Mouse (Mus musculus) midbrain, postnatal 0 days (tissue): ENCODE measurements at regions not wholly inside any gene's neighbourhood (a gene's known extent, or its start where the extent isn't known, plus 50 kb on each side); places are given as distances from the start of the nearest gene placed in this dataset.

ENCODE experiments used
- ATAC-seq: fragments of 200-750 bp; cut with Nextera tagmentation; 2 replicates; pipeline ENCODE4 v1.8.0; 2017; ENCODE audit warnings: moderate number of reproducible peaks, mild to moderate bottlenecking, moderate TSS enrichment, moderate library complexity; ENCODE audit not compliant: low FRiP score
- DNase-seq: peaks from one replicate; pipeline ENCODE4 v3.0.0-alpha.2; 2015; ENCODE audit warnings: low spot score
- H3K27ac ChIP-seq: fragments of 300-500 bp; sonication (generic); 2 replicates; pipeline ENCODE4 v1.5.1; 2014; ENCODE audit warnings: low read depth, mild to moderate bottlenecking, low read length, mixed read lengths
- H3K27me3 ChIP-seq: fragments of 300-500 bp; sonication (generic); 2 replicates; pipeline ENCODE4 v1.6.1; 2014; ENCODE audit warnings: low read length, control low read depth, mixed read lengths; ENCODE audit not compliant: insufficient read depth
- H3K36me3 ChIP-seq: fragments of 300-500 bp; sonication (generic); 2 replicates; pipeline ENCODE4 v1.6.1; 2014; ENCODE audit warnings: low read length, control low read depth, mixed read lengths; ENCODE audit not compliant: insufficient read depth
- H3K4me1 ChIP-seq: fragments of 300-500 bp; sonication (generic); 2 replicates; pipeline ENCODE4 v1.6.1; 2014; ENCODE audit warnings: mild to moderate bottlenecking, control low read depth, antibody characterized with exemption, low read length, mixed read lengths; ENCODE audit not compliant: insufficient read depth
- H3K4me2 ChIP-seq: fragments of 300-500 bp; sonication (generic); 2 replicates; pipeline ENCODE4 v1.6.1; 2014; ENCODE audit warnings: low read depth, mild to moderate bottlenecking, low read length, mixed read lengths; ENCODE audit not compliant: poor library complexity, severe bottlenecking
- H3K4me3 ChIP-seq: fragments of 300-500 bp; sonication (generic); 2 replicates; pipeline ENCODE4 v1.5.1; 2014; ENCODE audit warnings: low read depth, mild to moderate bottlenecking, low read length, moderate library complexity
- H3K9ac ChIP-seq: fragments of 300-500 bp; sonication (generic); replicated peaks from 2 replicates; pipeline ENCODE4 v1.6.1; 2014; ENCODE audit warnings: mild to moderate bottlenecking, low read length, moderate library complexity, mixed read lengths; ENCODE audit not compliant: poor library complexity, severe bottlenecking
- H3K9me3 ChIP-seq: fragments of 300-500 bp; sonication (generic); 2 replicates; pipeline ENCODE4 v1.6.1; 2016; ENCODE audit warnings: low read length, control low read depth
- CTCF ChIP-seq: IDR thresholded peaks from 2 replicates; pipeline ENCODE4 v1.5.1; 2016; ENCODE audit warnings: antibody characterized with exemption, mild to moderate bottlenecking
- WGBS: fragments of 180-500 bp; shearing (Covaris S2); extraction: QIAGEN DNeasy Blood & Tissue Kit; methylation state at CpG from one replicate; pipeline ENCODE4 v1.1.7; 2014; 5-methylcytosine and 5-hydroxymethylcytosine counted together

DNA sequence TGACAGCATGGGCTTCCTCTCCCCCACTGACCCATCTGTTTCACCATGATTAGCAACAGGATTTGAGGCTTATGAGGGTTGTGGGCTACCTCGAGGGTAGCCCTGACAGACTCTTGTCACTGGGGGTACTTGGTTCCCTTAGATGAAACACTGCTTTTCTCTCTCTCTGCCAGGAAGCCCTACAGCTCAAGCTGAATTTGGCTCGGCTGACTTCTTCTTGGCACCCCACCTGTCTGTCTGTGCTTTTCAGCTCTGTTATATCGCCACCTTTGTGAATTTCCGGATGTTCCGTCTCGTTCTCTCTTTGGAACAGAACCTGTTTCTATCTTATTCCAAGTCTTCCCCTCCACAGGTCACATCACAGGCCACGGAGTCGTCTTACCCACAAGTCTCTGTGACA is 330.0 kb downstream of the 1500009L16Rik start:
- no peaks in the 10 kb centered on the region for H3K9me3 ChIP-seq
- 81% methylated on average over 8 of the region's 8 CpGs for WGBS
- no peaks in the 10 kb centered on the region for H3K36me3 ChIP-seq
- no peak for TF ChIP-seq CTCF
- ATAC-seq: no peak
- no peak for DNase-seq
- H3K4me1 ChIP-seq: no peaks in the 10 kb centered on the region
- H3K9ac ChIP-seq: no peak overlapping the region
- H3K4me2 ChIP-seq: no peak overlapping the region
- H3K4me3 ChIP-seq: no peak overlapping the region
- no peak overlapping the region for H3K27ac ChIP-seq
- H3K27me3 ChIP-seq: no peaks in the 10 kb centered on the region

DNA sequence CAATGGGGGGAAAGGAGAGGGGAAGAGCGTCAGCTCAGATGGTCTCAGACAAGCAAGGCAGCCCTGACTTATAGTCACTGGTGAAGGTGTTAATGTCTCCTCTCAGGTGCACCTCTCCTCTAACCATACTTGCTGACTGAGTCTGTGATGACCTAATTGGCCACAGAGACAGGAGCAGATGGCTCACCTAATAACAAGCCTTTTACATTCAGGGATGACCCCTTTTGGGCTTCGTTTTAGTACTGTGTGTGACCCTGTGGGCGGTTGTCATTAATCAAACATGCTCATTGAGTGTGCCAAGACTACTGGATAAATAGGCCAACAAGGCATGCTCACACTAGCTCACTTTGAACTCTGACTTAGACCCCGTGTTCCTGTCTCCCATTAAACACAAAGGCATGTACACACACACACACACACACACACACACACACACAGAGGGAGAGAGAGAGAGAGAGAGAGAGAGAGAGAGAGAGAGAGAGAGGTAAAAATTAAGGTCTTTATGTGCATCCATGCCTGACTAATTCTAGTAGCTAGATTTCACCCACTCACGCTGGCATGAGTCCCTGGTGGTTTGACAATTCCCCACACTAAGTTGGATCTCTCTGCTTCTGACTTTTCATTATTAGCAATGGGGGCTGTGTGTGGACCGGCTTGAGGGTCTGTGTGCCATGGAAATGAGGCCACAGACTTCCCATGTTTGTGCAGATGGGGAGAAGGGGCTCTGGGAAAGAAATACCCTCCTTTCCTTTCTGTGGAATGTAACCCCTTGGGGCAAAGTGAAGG is 332.1 kb downstream of the 1500009L16Rik start:
- Histone ChIP-seq H3K27ac (no peak overlapping the region), H3K36me3 (no peaks in the 10 kb centered on the region), H3K9ac (no peak overlapping the region), H3K9me3 (no peaks in the 10 kb centered on the region), H3K4me3 (no peak overlapping the region), H3K4me2 (no peak overlapping the region), H3K4me1 (no peaks in the 10 kb centered on the region), H3K27me3 (no peaks in the 10 kb centered on the region)
- ATAC-seq (no peak), DNase-seq (peak; percentile 35)
- 68% methylated on average over 6 of the region's 6 CpGs for WGBS
- TF ChIP-seq CTCF: no peak

DNA sequence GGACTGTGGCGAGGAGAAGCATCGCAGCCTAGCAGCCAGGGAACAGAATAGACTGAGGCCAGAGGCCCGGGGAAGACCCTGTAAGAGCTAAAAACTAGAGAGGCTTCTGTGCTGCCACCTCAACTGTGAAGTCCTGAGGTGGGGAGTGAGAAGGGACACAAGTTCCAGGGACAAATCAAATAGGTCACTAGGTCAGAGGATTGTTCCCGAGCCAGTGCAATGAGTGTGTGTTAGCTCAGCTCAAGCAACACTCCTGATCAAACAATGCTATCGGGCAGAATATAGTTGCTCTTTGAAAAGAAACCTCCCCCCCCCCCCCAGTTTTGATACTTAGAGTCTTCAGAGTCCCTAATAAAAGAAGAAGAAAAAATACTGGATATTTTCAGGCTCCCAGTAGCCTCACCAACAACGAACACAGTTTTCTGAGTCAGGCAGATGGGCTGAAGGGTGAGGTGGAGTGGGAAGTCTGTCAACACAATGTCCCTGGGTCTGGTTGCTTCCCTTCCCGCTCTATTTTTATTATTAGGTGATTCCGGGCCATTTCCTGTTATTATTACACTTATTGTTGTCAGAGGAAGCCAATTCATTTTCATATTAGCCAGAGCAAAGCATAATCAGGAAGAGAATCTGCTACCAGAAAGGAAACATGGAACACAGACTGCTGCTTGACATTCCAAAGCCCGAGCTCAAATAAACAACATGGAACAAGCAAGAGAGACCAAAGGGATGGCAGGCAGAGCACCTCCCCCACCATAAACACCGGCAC is 332.9 kb downstream of the 1500009L16Rik start:
- ATAC-seq (no peak), DNase-seq (no peak)
- H3K4me3 ChIP-seq: no peak overlapping the region
- 78% methylated on average over 10 of the region's 10 CpGs for WGBS
- no peak for TF ChIP-seq CTCF
- H3K9me3 ChIP-seq: no peaks in the 10 kb centered on the region
- H3K4me2 ChIP-seq: no peak overlapping the region
- H3K9ac ChIP-seq: no peak overlapping the region
- no peak overlapping the region for H3K27ac ChIP-seq
- no peaks in the 10 kb centered on the region for H3K27me3 ChIP-seq
- H3K4me1 ChIP-seq: peaks cover 4% of the 10 kb centered on the region; the same call in 1 of the 2 replicates
- no peaks in the 10 kb centered on the region for H3K36me3 ChIP-seq

DNA sequence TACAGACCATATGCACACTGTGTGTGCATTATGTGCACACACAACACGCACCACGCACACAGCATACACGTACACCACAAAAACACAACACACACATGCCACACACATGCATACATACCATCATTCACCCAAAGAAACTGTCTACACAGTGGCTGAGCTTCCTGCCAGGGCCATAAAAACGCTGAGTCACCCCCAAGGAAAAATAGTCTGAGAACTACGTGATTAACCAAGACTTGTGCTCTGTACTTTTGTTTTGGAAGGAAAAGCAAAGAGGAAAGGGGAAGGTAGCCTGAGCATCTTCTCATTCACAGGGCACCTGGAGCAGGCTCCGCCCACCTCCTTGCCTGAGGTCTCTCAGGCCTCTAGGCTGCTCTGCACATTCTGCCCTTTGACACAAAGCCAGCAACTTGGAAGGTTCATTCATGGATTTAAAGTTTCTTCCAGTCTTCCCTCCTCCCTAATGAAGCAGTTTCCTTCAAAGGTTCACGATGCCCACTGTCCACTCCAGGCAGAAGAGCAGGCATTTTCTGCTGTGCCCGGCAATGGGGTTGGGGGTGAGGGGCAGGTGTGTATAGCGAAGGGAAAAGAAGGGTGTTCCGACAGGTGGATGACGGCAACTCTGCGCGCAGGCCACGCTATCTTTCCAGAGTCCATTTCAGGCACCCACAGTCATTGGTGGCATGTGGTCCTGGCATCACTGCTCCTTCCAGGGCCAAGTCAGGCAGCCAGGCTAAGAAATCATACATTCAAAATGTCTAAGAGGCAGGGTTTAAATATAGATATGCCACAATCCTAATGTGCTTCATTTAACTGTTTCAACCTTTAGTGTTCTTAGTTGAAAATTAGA is 333.9 kb downstream of the 1500009L16Rik start:
- no peak for TF ChIP-seq CTCF
- 89% methylated on average over 14 of the region's 14 CpGs for WGBS
- no peak for ATAC-seq
- DNase-seq: no peak
- H3K9me3 ChIP-seq: no peaks in the 10 kb centered on the region
- H3K4me2 ChIP-seq: no peak overlapping the region
- peaks cover 7% of the 10 kb centered on the region; the same call in 1 of the 2 replicates for H3K4me1 ChIP-seq
- H3K27me3 ChIP-seq: no peaks in the 10 kb centered on the region
- H3K36me3 ChIP-seq: no peaks in the 10 kb centered on the region
- H3K4me3 ChIP-seq: no peak overlapping the region
- H3K9ac ChIP-seq: no peak overlapping the region
- no peak overlapping the region for H3K27ac ChIP-seq

DNA sequence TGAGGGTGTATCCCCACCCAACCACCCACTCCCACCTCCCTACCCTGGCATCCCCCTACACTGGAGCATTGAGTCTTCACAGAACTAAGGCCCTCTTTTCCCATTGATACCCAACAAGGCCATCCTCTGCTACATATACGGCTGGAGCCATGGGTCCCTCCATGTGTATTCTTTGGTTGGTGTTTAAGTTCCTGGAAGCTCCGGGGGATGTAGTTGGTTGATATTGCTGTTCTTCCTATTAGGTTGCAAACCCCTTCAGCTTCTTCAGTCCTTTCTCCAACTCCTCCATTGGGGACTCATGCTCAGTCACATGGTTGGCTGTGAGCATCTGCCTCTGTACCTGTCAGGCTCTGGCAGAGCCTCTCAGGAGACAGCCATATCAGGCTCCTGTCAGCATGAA is 335.6 kb downstream of the 1500009L16Rik start:
- Histone ChIP-seq H3K9me3 (no peaks in the 10 kb centered on the region), H3K4me3 (no peak overlapping the region), H3K4me2 (no peak overlapping the region), H3K27ac (no peak overlapping the region), H3K27me3 (no peaks in the 10 kb centered on the region), H3K36me3 (no peaks in the 10 kb centered on the region), H3K4me1 (peaks cover 7% of the 10 kb centered on the region; the same call in 1 of the 2 replicates), H3K9ac (no peak overlapping the region)
- ATAC-seq (no peak), DNase-seq (no peak)
- 100% methylated on average over 2 of the region's 2 CpGs for WGBS
- TF ChIP-seq CTCF: no peak
